Mouse (Mus musculus): ENCODE measurements around the gene Polr3gl. TPM values are rescaled to one million over a fixed set of nuclear protein-coding genes. Genes with fewer than 3 reads are reported as not detected.

Gene Polr3gl
- total RNA-seq, 1 experiment = 5.7 TPM

GRCm38 (mm10) chr3:96602704-96603084, 8.7 kb upstream of the Polr3gl start:
- H3K9ac ChIP-seq (ENCODE audit: insufficient read depth, low read depth, low read length, poor library complexity, severe bottlenecking) = no peak overlapping the region
- DNase-seq (ENCODE audit: low read depth, low spot score) = no peak
- H3K4me3 ChIP-seq (ENCODE audit: insufficient read depth in 1 of 2, low read depth in 1 of 2, low read length in 2 of 2, poor library complexity in 1 of 2, severe bottlenecking in 1 of 2) = no peak overlapping the region
- no peaks in the 10 kb centered on the region for H3K9me3 ChIP-seq (ENCODE audit: control insufficient read depth, insufficient read depth, low read depth, low read length)
- no peaks in the 10 kb centered on the region for H3K36me3 ChIP-seq (ENCODE audit: control insufficient read depth, insufficient read depth, low read length, poor library complexity, severe bottlenecking)
- in situ Hi-C loops (cut with MboI; ENCODE audit: low sequenced_read_pairs in 2 of 2, unreplicated experiment in 2 of 2) = no loop called here
- TF ChIP-seq HCFC1 (IDR thresholded peaks at IDR 0.05; ENCODE audit: borderline replicate concordance, insufficient read depth, low read length) (no peak), MAFK (IDR thresholded peaks at IDR 0.05; ENCODE audit: insufficient read depth, low read depth, low read length) (no peak), ZNF384 (IDR thresholded peaks at IDR 0.05; ENCODE audit: low read depth, low read length) (no peak), CHD2 (IDR thresholded peaks at IDR 0.05; ENCODE audit: low read depth, low read length) (no peak), ZC3H11A (IDR thresholded peaks at IDR 0.05; ENCODE audit: borderline replicate concordance, low read depth, low read length) (no peak)
- peaks cover 2 to 5% of the 10 kb centered on the region in 2 experiments; a peak in 2 of 4 replicates for H3K4me1 ChIP-seq (ENCODE audit: control insufficient read depth in 2 of 2, insufficient read depth in 2 of 2, low read length in 2 of 2, poor library complexity in 1 of 2)
- H3K27ac ChIP-seq (ENCODE audit: insufficient read depth, low read depth, low read length, poor library complexity, severe bottlenecking) = no peak overlapping the region

GRCm38 (mm10) chr3:96601941-96602703, 8.1 kb upstream of the Polr3gl start:
- in situ Hi-C loops (cut with MboI; ENCODE audit: low sequenced_read_pairs in 2 of 2, unreplicated experiment in 2 of 2) = no loop called here
- H3K4me1 ChIP-seq (ENCODE audit: control insufficient read depth in 2 of 2, insufficient read depth in 2 of 2, low read length in 2 of 2, poor library complexity in 1 of 2) = peaks cover 4 to 9% of the 10 kb centered on the region in 2 experiments; a peak in 3 of 4 replicates

GRCm38 (mm10) chr3:96601251-96601787, 7.3 kb upstream of the Polr3gl start:
- Histone ChIP-seq H3K4me1 (ENCODE audit: control insufficient read depth in 2 of 2, insufficient read depth in 2 of 2, low read length in 2 of 2, poor library complexity in 1 of 2) (peaks cover 4 to 9% of the 10 kb centered on the region in 2 experiments; a peak in 3 of 4 replicates), H3K9ac (ENCODE audit: insufficient read depth, low read depth, low read length, poor library complexity, severe bottlenecking) (peak overlapping the region; percentile 70; the same call in 1 of the 2 replicates), H3K36me3 (ENCODE audit: control insufficient read depth, insufficient read depth, low read length, poor library complexity, severe bottlenecking) (no peaks in the 10 kb centered on the region), H3K4me3 (ENCODE audit: insufficient read depth in 1 of 2, low read depth in 1 of 2, low read length in 2 of 2, poor library complexity in 1 of 2, severe bottlenecking in 1 of 2) (peak overlapping the region; percentile 68 to 82), H3K9me3 (ENCODE audit: control insufficient read depth, insufficient read depth, low read depth, low read length) (no peaks in the 10 kb centered on the region), H3K27ac (ENCODE audit: insufficient read depth, low read depth, low read length, poor library complexity, severe bottlenecking) (no peak overlapping the region)
- in situ Hi-C loops (cut with MboI; ENCODE audit: low sequenced_read_pairs in 2 of 2, unreplicated experiment in 2 of 2) = no loop called here
- TF ChIP-seq MAFK (IDR thresholded peaks at IDR 0.05; ENCODE audit: insufficient read depth, low read depth, low read length) = no peak
- TF ChIP-seq ZNF384 (IDR thresholded peaks at IDR 0.05; ENCODE audit: low read depth, low read length) = no peak
- no peak for TF ChIP-seq HCFC1 (IDR thresholded peaks at IDR 0.05; ENCODE audit: borderline replicate concordance, insufficient read depth, low read length)
- TF ChIP-seq ZC3H11A (IDR thresholded peaks at IDR 0.05; ENCODE audit: borderline replicate concordance, low read depth, low read length) = no peak
- TF ChIP-seq CHD2 (IDR thresholded peaks at IDR 0.05; ENCODE audit: low read depth, low read length) = no peak
- DNase-seq (ENCODE audit: low read depth, low spot score) = no peak

More at GRCm38 (mm10) chr3:96601941-96602703, 8.1 kb upstream of the Polr3gl start:
- H3K36me3 ChIP-seq (ENCODE audit: control insufficient read depth, insufficient read depth, low read length, poor library complexity, severe bottlenecking) = no peaks in the 10 kb centered on the region
- no peak overlapping the region for H3K9ac ChIP-seq (ENCODE audit: insufficient read depth, low read depth, low read length, poor library complexity, severe bottlenecking)
- no peak for TF ChIP-seq ZNF384 (IDR thresholded peaks at IDR 0.05; ENCODE audit: low read depth, low read length)
- H3K27ac ChIP-seq (ENCODE audit: insufficient read depth, low read depth, low read length, poor library complexity, severe bottlenecking) = no peak overlapping the region
- H3K9me3 ChIP-seq (ENCODE audit: control insufficient read depth, insufficient read depth, low read depth, low read length) = no peaks in the 10 kb centered on the region
- no peak for DNase-seq (ENCODE audit: low read depth, low spot score)
- peak overlapping the region in 1 of 2 experiments; percentile 68; a peak in 1 of 4 replicates for H3K4me3 ChIP-seq (ENCODE audit: insufficient read depth in 1 of 2, low read depth in 1 of 2, low read length in 2 of 2, poor library complexity in 1 of 2, severe bottlenecking in 1 of 2)

- peak within 1 kb of the TSS; percentile 68 to 82 for H3K4me3 ChIP-seq (ENCODE audit: insufficient read depth in 1 of 2, low read depth in 1 of 2, low read length in 2 of 2, poor library complexity in 1 of 2, severe bottlenecking in 1 of 2)
- no peak for TF ChIP-seq MAFK (IDR thresholded peaks at IDR 0.05; ENCODE audit: insufficient read depth, low read depth, low read length)
- peak; percentile 69 for TF ChIP-seq CHD2 (IDR thresholded peaks at IDR 0.05; ENCODE audit: low read depth, low read length)
- H3K36me3 ChIP-seq (ENCODE audit: control insufficient read depth, insufficient read depth, low read length, poor library complexity, severe bottlenecking) = no peaks in the 10 kb centered on the region
- DNase-seq (ENCODE audit: low read depth, low spot score) = peak; percentile 97
- peaks cover 4 to 11% of the 10 kb centered on the region in 2 experiments; a peak in 3 of 4 replicates for H3K4me1 ChIP-seq (ENCODE audit: control insufficient read depth in 2 of 2, insufficient read depth in 2 of 2, low read length in 2 of 2, poor library complexity in 1 of 2)
- H3K27ac ChIP-seq (ENCODE audit: insufficient read depth, low read depth, low read length, poor library complexity, severe bottlenecking) = no peak within 1 kb of the TSS
- no peaks in the 10 kb centered on the region for H3K9me3 ChIP-seq (ENCODE audit: control insufficient read depth, insufficient read depth, low read depth, low read length)
- in situ Hi-C loops (cut with MboI; ENCODE audit: low sequenced_read_pairs in 2 of 2, unreplicated experiment in 2 of 2) = no loop called here
- H3K9ac ChIP-seq (ENCODE audit: insufficient read depth, low read depth, low read length, poor library complexity, severe bottlenecking) = peak within 1 kb of the TSS; percentile 70; the same call in 1 of the 2 replicates
Observed at GRCm38 (mm10) chr3:96600639-96601250, 6.8 kb upstream of the Polr3gl start, which contains the start of gene Lix1l. Gene Lix1l (plus strand): TSS chr3:96601149.

Data from ES-E14 (cell line).